Mouse (Mus musculus) kidney, adult 8-10 months (tissue): ENCODE measurements around the gene Mrpl21.

ENCODE experiments used
- DNase-seq, 2 experiments: peaks; one replicate each; pipeline ENCODE4 v3.0.0; 2022

Mrpl21 gene

GRCm38 (mm10) chr19:3282572-3283467 is at the start of gene Mrpl21, which contains the start of gene Ighmbp2:
Gene Mrpl21, plus strand, starts transcription at chr19:3282901.
Gene Ighmbp2, minus strand, starts transcription at chr19:3283017.
- DNase-seq = peak; percentile 90 to 92

- no peak for DNase-seq
Measured at GRCm38 (mm10) chr19:3260016-3260415, 22.7 kb upstream of the Mrpl21 start.

- DNase-seq = no peak
Measured at GRCm38 (mm10) chr19:3260591-3260990, 22.1 kb upstream of the Mrpl21 start.

- no peak for DNase-seq
Measured at GRCm38 (mm10) chr19:3261336-3261735, 21.4 kb upstream of the Mrpl21 start.

- no peak for DNase-seq
Measured at GRCm38 (mm10) chr19:3261764-3262525, 20.8 kb upstream of the Mrpl21 start.

- DNase-seq = no peak
Measured at GRCm38 (mm10) chr19:3264348-3264747, 18.4 kb upstream of the Mrpl21 start.

GRCm38 (mm10) chr19:3265180-3265579 is 17.5 kb upstream of the Mrpl21 start:
- no peak for DNase-seq

- no peak for DNase-seq
Measured at GRCm38 (mm10) chr19:3266136-3266535, 16.6 kb upstream of the Mrpl21 start.

- DNase-seq = no peak
Measured at GRCm38 (mm10) chr19:3266676-3267075, 16.0 kb upstream of the Mrpl21 start.

- DNase-seq = no peak
Measured at GRCm38 (mm10) chr19:3267340-3267739, 15.4 kb upstream of the Mrpl21 start.

GRCm38 (mm10) chr19:3268218-3268980 is 14.3 kb upstream of the Mrpl21 start:
- DNase-seq = no peak

- no peak for DNase-seq
Measured at GRCm38 (mm10) chr19:3269279-3269678, 13.4 kb upstream of the Mrpl21 start.

GRCm38 (mm10) chr19:3269803-3270202 is 12.9 kb upstream of the Mrpl21 start:
- no peak for DNase-seq

GRCm38 (mm10) chr19:3271366-3271765 is 11.3 kb upstream of the Mrpl21 start:
- no peak for DNase-seq

GRCm38 (mm10) chr19:3273331-3273730 is 9.4 kb upstream of the Mrpl21 start:
- DNase-seq = no peak

- DNase-seq = no peak
Measured at GRCm38 (mm10) chr19:3275744-3276365, 6.8 kb upstream of the Mrpl21 start.

GRCm38 (mm10) chr19:3281886-3282285 is 815 bp upstream of the Mrpl21 start:
- no peak for DNase-seq

GRCm38 (mm10) chr19:3289006-3289405 is 6.3 kb downstream of the Mrpl21 start:
- no peak for DNase-seq

GRCm38 (mm10) chr19:3292028-3292427 is 9.3 kb downstream of the Mrpl21 start:
- DNase-seq = peak; percentile 51 to 65

GRCm38 (mm10) chr19:3292993-3293392 is 10.3 kb downstream of the Mrpl21 start:
- no peak for DNase-seq

GRCm38 (mm10) chr19:3295245-3295644 is 12.5 kb downstream of the Mrpl21 start:
- DNase-seq = no peak

- DNase-seq = no peak
Measured at GRCm38 (mm10) chr19:3297034-3297433, 14.3 kb downstream of the Mrpl21 start.

GRCm38 (mm10) chr19:3297775-3298174 is 15.1 kb downstream of the Mrpl21 start:
- peak; percentile 42 to 43 for DNase-seq
